Mouse (Mus musculus): ENCODE measurements around the gene Pde8b. TPM values are rescaled to one million over a fixed set of nuclear protein-coding genes. Genes with fewer than 3 reads are reported as not detected.

Gene Pde8b
- polyA plus RNA-seq (2012; ENCODE audit: low replicate concordance) = 0.09 TPM in 1 of 2 replicates, not detected in the other

GRCm38 (mm10) chr13:95249511-95250456, at the start of gene Pde8b:
Gene Pde8b, minus strand, starts transcription at chr13:95250336.

GRCm38 (mm10) chr13:94976219-94977186, 273.6 kb downstream of the Pde8b start, which contains the start of gene Wdr41:
Gene Wdr41, plus strand, starts transcription at chr13:94976344.

Other genes with a start within 250 kb of the Pde8b start
- 2.9 and 6.0 TPM in 2 replicates for gene Zbed3, start 73.3 kb upstream of the Pde8b start, polyA plus RNA-seq (2012; ENCODE audit: low replicate concordance)
- gene Aggf1, start 125.0 kb upstream of the Pde8b start, polyA plus RNA-seq (2012; ENCODE audit: low replicate concordance) = 35.1 and 36.5 TPM in 2 replicates
- not detected in 2 replicates for gene Crhbp, start 194.6 kb upstream of the Pde8b start, polyA plus RNA-seq (2012; ENCODE audit: low replicate concordance)
- gene S100z, start 228.4 kb upstream of the Pde8b start, polyA plus RNA-seq (2012; ENCODE audit: low replicate concordance) = not detected in 2 replicates